Mouse (Mus musculus) erythroblast, embryonic 14.5 days (primary cell): Measurements from ENCODE around the gene Smug1.

Experiments
- GATA1 ChIP-seq: IDR thresholded peaks from 2 replicates; pipeline ENCODE4 v1.6.1; 2012; ENCODE audit warnings: low read length, inconsistent platforms, mixed read lengths
- TAL1 ChIP-seq: IDR thresholded peaks from 3 replicates; pipeline ENCODE4 v1.6.1; 2012; ENCODE audit warnings: low read length, inconsistent platforms, mixed read lengths

GRCm38 (mm10) chr15:103187803-103188202 is 20.9 kb upstream of the Smug1 start:
- TF ChIP-seq GATA1 (no peak), TAL1 (no peak)
